Mouse (Mus musculus): ENCODE measurements around the gene Col25a1. TPM values are rescaled to one million over a fixed set of nuclear protein-coding genes. Genes with fewer than 3 reads are reported as not detected.

Gene Col25a1
- total RNA-seq, 2 experiments from 2014 or later: 1.7 to 1.8 TPM

- DNase-seq: no peak
These were observed 342.7 kb downstream of the Col25a1 start for GRCm38 (mm10) chr3:130473970-130474369.

GRCm38 (mm10) chr3:130482513-130482912 is 351.2 kb downstream of the Col25a1 start:
- DNase-seq: no peak

- DNase-seq: no peak
These were observed 357.5 kb downstream of the Col25a1 start for GRCm38 (mm10) chr3:130488839-130489238.

- DNase-seq: no peak
These were observed 362.9 kb downstream of the Col25a1 start for GRCm38 (mm10) chr3:130494192-130494591.

DNA sequence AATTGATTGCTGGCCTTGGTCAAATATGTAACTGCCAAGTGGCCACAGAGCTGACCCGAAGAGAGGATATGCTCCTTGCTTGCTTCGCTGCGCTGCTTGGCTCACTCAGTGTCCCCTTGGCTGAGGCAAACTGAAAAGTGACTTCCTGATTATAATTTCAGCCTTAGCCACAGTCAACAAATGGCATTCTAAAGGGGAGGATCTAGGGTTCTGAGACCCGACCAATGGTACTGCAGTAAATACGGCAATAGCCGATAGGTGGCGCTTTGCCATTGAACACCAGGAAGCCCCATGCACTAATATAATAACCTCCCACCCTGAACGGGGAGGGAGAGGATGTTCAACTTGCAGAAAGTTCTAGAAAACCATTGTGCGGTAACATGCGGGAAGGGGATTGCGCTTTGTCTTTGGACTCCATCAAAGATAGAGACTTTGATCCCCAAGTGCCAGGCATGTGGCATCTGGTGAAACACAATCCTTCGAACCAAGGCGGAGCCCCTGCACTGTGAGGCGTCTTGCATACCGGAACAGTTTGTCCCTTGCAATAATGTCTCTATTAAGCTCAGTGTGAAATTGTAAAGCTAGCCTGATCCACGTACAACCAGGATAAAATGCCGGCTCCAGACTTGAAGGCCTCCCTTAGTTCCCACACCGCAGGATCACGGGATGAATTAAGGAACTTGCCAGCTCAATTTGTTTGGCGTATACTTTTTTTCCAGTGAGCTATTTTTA is 363.5 kb downstream of the Col25a1 start:
- DNase-seq: peak; percentile 25

- DNase-seq: no peak
These were observed 365.7 kb downstream of the Col25a1 start for GRCm38 (mm10) chr3:130497036-130497435.

- no peak for DNase-seq
These were observed 370.4 kb downstream of the Col25a1 start for GRCm38 (mm10) chr3:130501713-130502112.

DNA sequence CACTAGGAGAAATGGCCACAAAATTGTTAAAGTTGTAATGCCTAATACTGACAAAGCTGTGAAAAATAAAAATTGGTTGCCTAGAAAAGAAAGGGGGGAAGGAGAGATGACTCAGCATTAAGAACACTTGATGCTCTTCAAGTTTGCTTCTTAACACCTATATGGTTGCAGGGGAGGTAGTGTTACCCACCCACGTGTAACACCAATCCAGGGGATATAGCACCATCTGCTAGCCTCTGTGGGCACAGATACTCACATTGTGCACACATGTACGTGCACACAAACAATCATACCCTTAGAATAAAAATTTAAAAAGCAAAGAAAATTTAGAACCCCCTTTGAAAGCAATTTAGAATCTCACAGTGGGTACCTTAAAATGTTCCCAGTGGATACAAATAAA is 377.0 kb downstream of the Col25a1 start:
- no peak for DNase-seq

DNA sequence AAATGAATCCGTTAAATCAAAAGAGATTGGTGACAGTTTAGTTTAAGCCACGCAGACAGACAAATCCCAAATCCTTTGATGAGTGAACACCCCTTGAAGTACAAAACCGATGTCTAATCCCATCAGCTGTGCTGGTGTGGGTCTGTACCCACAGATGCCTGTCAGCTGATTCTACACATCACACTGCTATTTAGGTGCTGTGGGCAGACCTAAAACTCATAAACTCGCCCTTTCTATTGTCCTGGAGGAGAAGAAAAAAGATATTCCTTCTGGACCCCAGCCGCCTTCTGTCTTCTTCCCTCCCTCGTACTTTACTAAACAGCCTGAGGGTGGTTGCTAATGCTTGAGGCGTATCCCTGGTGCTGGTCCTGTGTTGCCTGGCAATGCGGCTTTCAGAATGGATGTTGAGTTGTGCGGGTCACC is 387.2 kb downstream of the Col25a1 start:
- DNase-seq: no peak

GRCm38 (mm10) chr3:130521834-130522476 is 390.7 kb downstream of the Col25a1 start:
- DNase-seq: no peak

DNA sequence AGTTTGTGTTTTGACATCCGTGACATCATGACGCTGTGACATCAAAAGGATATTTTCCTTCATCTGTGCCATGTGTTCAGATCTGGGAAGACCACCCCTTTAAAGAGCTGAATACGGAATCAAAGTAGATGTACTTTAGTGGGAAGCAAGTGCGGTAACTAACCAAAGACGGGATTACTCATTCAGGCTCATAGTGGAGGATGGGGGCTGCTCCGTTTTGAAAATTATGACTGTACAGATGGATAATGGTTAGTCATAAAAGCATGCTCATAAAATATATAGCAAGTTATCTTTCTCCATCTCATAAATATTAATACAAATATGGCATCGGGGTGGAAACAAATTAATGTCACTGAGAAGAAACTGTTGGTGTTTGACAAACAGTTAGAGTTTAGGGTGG is 391.7 kb downstream of the Col25a1 start:
- DNase-seq: no peak

GRCm38 (mm10) chr3:130524367-130525137 is 393.3 kb downstream of the Col25a1 start:
- no peak for DNase-seq

GRCm38 (mm10) chr3:130535021-130535420 is 403.7 kb downstream of the Col25a1 start:
- no peak for DNase-seq

DNA sequence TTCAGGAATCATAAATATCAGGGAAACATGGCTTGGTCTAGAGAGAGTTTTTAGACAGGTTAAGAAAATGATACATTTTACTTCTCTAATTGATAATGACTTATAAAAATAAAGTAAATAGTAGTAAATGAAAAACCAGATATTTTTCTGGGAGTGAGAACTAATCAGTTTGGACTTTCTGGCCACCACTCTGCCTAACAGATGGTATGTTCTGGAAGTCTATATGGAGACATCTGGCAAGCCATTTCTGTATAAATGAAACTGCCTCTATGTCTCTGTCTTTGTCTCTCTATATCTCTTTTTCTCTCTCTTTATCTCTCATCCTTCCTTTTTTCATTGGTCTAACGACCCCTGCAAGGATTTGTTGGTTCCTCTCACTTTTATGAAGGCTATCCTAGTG is 410.2 kb downstream of the Col25a1 start:
- no peak for DNase-seq

GRCm38 (mm10) chr3:130545995-130546394 is 414.7 kb downstream of the Col25a1 start:
- no peak for DNase-seq

DNA sequence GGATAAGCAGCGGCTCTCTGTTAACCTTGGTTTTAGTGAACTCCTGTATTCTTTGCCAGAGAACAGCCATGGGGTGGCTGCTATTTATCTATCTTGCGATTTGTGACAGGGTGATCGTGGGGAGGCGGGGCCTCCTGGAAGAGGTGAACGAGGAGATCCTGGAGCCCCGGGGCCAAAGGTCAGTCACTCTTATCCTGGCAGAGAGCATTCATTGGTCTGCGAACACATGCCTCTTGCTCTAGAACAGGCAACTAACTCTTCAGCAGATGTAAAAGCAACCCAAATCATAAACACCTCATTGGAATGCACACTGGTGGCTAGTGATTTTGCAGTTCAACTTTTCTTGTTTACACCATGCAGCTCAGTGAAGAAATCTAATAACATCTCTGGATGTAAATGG is 417.8 kb downstream of the Col25a1 start:
- no peak for DNase-seq

DNA sequence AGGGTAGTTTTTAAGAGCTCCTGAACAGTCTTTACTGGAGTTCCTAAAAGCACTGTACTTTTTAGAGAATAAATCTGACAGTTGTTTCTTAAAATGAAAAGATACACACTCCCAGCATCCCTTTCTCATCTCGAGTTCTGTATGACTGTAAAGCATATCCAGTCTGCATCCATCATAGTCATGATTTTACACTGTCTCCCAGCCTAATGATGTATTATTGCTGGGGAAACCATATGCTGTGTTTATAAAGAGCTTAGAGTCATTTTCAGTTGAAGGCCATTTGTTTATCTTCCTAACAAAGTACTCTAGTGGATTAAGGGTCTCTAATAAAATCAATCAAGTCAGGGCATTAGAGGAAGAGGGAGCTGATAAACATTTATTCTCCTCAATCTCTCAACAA is 425.0 kb downstream of the Col25a1 start:
- DNase-seq: no peak

DNA sequence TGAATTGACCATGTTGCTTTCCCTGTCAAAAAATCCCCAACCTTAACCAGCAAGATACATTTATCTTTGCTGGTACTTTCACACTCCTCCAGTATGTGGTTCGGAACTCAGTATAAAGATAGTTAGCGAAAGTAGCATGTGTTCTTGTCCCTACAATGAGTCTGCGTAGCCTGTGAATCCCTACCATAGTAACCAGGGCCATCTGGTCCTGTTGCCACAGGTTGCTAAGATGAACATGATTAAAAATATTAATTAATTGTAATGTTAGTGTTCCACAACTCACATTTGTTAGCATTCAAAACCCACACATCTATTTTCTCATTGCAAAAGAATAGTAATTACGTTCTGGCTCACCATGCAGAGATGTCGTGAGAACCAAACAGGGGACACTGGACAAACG is 434.3 kb downstream of the Col25a1 start:
- no peak for DNase-seq

DNA sequence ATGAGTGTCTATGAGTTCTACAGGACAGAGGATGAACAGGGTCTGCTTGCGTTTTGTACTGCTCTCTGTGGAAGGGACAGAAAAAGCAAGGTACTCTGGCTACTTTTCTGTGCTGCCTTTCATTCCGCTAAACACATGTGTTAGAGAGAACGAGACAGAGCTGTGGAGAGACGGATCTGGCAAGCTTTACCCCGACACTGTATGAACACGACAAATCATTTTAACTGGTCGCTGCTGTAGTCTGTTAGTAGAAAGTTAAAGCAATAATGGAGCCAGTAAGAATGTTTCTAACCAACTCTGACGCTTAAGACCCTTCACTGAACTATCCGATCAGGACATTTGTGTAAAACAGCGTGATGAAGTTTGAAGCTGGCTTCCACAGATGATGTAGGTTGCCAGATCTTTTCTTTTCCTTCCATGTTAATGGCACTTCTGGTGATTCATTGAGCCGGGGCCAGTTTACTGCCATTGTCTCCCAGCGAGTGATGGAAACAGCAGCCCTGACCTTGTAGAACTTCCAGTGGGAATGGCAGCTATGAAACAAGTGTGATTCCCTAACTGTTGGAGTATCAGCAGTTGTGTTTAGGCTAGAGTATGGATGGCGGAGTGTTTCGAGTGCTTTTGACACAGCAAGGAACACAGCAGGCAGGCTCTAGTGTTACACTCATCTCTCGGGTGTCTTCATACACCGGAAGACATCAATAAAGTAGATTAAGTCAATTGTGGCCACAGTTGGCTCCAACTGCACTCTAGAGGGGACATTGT is 437.2 kb downstream of the Col25a1 start:
- no peak for DNase-seq

DNA sequence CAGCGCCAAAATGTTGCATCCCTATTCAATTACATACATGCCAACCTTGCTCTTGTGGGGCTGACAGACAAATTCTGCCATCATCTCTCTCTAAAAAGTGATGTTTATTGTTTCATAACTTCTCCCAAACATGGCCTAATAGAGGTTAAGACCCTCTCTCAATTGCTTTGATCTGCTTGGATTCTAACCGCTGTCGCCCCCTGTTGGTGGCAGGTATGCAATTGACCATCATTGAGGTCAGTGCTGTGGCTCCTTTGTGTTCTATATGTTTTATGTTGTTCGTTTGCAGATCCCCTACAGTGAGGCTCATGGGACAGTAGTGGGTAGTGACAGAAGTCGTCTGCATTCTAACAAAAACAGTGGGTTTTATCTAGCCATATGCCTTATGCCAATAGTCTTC is 441.9 kb downstream of the Col25a1 start:
- no peak for DNase-seq

- DNase-seq: peak; percentile 60
These were observed 443.4 kb downstream of the Col25a1 start for GRCm38 (mm10) chr3:130574652-130575051.

DNA sequence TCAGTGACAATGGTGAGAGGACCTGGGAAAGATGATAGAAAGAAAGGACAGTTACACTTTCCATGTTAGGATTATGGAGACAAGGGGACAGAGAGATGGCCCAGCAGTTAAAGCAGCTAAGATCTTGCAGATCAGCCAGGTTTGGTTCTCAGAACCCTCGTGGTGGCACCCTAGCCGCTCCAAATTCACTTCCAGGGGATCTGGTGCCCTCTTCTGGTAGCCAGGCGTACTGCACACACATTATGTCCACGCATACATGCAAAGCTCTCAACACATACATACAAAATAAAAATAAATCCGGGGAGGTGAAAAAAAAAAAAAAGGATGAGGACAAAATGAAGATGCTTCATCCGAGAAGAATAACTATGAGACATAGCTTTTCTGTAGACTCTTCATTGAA is 445.4 kb downstream of the Col25a1 start:
- peak; percentile 29 for DNase-seq

- DNase-seq: peak; percentile 38
These were observed 448.2 kb downstream of the Col25a1 start for GRCm38 (mm10) chr3:130579501-130579900.
